8 mouse cellular contexts compared by ENCODE assay signal in the genomic region with DNA sequence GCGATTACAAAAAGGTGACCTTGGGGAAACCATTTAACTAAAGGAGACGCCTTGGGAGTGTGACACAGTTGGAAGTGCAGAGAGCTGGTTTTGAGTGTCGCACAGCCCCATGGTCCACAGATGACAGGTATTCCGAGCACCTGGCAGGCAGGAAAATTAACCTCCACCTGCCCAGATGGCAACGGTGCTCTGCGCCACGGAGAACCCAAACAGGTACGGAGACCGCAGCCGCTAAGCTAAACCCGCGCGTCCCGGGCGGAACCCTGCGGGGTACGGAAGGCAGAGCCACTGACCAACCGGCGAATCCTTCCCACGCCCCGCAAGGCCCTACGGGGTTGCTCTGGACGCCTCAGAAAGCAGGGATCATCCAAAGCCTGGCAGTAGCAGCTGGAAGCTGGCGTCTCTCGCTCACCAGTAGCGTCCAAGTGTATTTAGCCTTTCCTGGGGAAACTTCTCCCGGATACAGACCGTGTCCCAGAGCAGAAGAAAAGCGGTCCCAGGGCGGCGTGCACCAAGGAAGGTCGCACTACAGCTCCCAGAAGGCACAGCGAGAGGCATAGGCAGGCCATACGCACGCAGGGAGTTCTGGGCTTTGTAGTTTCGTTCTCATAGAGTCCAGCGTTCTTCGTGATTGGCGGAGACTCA. TPM values are rescaled to one million over a fixed set of nuclear protein-coding genes. Genes with fewer than 3 reads are reported as not detected.
A peak's percentile ranks its signal among the peaks of the same experiment; 100 is the strongest.
DNase-seq lines count a peak whose midpoint lies in the region; ATAC-seq and TF ChIP-seq lines count a peak whose summit lies in the region.

Fastkd1 (minus strand) TSS at position 536 of the 645 bp plus-strand sequence.

- H3K27ac ChIP-seq in heart, embryonic 12.5 days (ENCODE audit: poor library complexity, severe bottlenecking), result peak within 1 kb of the TSS; percentile 78
- peak within 1 kb of the TSS; percentile 90 for H3K27ac ChIP-seq in kidney, postnatal 0 days
- H3K27ac ChIP-seq in liver, embryonic 11.5 days (ENCODE audit: low read depth, low read length), result peak within 1 kb of the TSS; percentile 4; the same call in 1 of the 2 replicates
- peak within 1 kb of the TSS; percentile 66 for H3K27ac ChIP-seq in stomach, embryonic 14.5 days (ENCODE audit: low read length)

- peak; percentile 76 to 84 for DNase-seq in B cell, adult 2 months
- peak; percentile 98 for DNase-seq in brain, adult 2 months (ENCODE audit: low read depth, low spot score)
- DNase-seq in kidney, postnatal 0 days (ENCODE audit: low spot score), result peak; percentile 96
- peak; percentile 84 for DNase-seq in liver, embryonic 11.5 days (ENCODE audit: low spot score)
- DNase-seq in naive thymus-derived CD4-positive, alpha-beta T cell, adult 2 months (ENCODE audit: low read depth), result peak; percentile 82

- peaks cover 23% of the 10 kb centered on the region for H3K36me3 ChIP-seq in heart, embryonic 12.5 days
- no peaks in the 10 kb centered on the region for H3K36me3 ChIP-seq in kidney, postnatal 0 days (ENCODE audit: insufficient read depth, low read length)
- H3K36me3 ChIP-seq in liver, embryonic 11.5 days (ENCODE audit: control insufficient read depth, insufficient read depth, low read length), result no peaks in the 10 kb centered on the region
- no peaks in the 10 kb centered on the region for H3K36me3 ChIP-seq in stomach, embryonic 14.5 days (ENCODE audit: control insufficient read depth, insufficient read depth, low read length)

- no peaks in the 10 kb centered on the region for H3K9me3 ChIP-seq in heart, embryonic 12.5 days (replicated peaks)
- no peaks in the 10 kb centered on the region for H3K9me3 ChIP-seq in kidney, postnatal 0 days (replicated peaks; ENCODE audit: low read length)
- no peaks in the 10 kb centered on the region for H3K9me3 ChIP-seq in liver, embryonic 11.5 days (ENCODE audit: control insufficient read depth, low read length)
- H3K9me3 ChIP-seq in stomach, embryonic 14.5 days (ENCODE audit: control insufficient read depth, low read depth, low read length), result no peaks in the 10 kb centered on the region

- H3K4me1 ChIP-seq in heart, embryonic 12.5 days (replicated peaks), result no peaks in the 10 kb centered on the region
- H3K4me1 ChIP-seq in kidney, postnatal 0 days (replicated peaks; ENCODE audit: insufficient read depth, low read length), result no peaks in the 10 kb centered on the region
- no peaks in the 10 kb centered on the region for H3K4me1 ChIP-seq in liver, embryonic 11.5 days (replicated peaks; ENCODE audit: control insufficient read depth, insufficient read depth, low read length)
- no peaks in the 10 kb centered on the region for H3K4me1 ChIP-seq in stomach, embryonic 14.5 days (ENCODE audit: control insufficient read depth, insufficient read depth, low read length)

- under 1% methylated on average over 39 of the region's 39 CpGs for WGBS in heart, embryonic 12.5 days
- WGBS in kidney, postnatal 0 days, result under 1% methylated on average over 39 of the region's 39 CpGs
- under 1% methylated on average over 39 of the region's 39 CpGs for WGBS in liver, embryonic 11.5 days
- WGBS in stomach, embryonic 14.5 days, result under 1% methylated on average over 39 of the region's 39 CpGs

- no peaks in the 10 kb centered on the region for H3K27me3 ChIP-seq in heart, embryonic 12.5 days (replicated peaks)
- no peaks in the 10 kb centered on the region for H3K27me3 ChIP-seq in kidney, postnatal 0 days (ENCODE audit: insufficient read depth, low read length)
- no peaks in the 10 kb centered on the region for H3K27me3 ChIP-seq in liver, embryonic 11.5 days (replicated peaks; ENCODE audit: control insufficient read depth, insufficient read depth, low read length)
- H3K27me3 ChIP-seq in stomach, embryonic 14.5 days (ENCODE audit: control insufficient read depth, insufficient read depth, low read length), result no peaks in the 10 kb centered on the region

- H3K4me2 ChIP-seq in heart, embryonic 12.5 days, result peak within 1 kb of the TSS; percentile 78
- H3K4me2 ChIP-seq in kidney, postnatal 0 days (ENCODE audit: low read length), result peak within 1 kb of the TSS; percentile 91
- H3K4me2 ChIP-seq in liver, embryonic 11.5 days, result peak within 1 kb of the TSS; percentile 82
- H3K4me2 ChIP-seq in stomach, embryonic 14.5 days (replicated peaks; ENCODE audit: low read depth, low read length), result peak within 1 kb of the TSS; percentile 58

- ATAC-seq in erythroblast, adult 5-6 weeks (replicated peaks; ENCODE audit: low FRiP score, poor library complexity, severe bottlenecking), result peak; percentile 100
- peak; percentile 98 for ATAC-seq in heart, embryonic 12.5 days (ENCODE audit: insufficient number of reproducible peaks, low FRiP score)
- peak; percentile 98 for ATAC-seq in kidney, postnatal 0 days (replicated peaks; ENCODE audit: low FRiP score, low read depth)
- ATAC-seq in liver, embryonic 11.5 days (replicated peaks; ENCODE audit: low FRiP score), result peak; percentile 99
- ATAC-seq in stomach, embryonic 14.5 days (ENCODE audit: insufficient number of reproducible peaks, insufficient read depth, low FRiP score, low read depth), result peak; percentile 99

- TF ChIP-seq CTCF in kidney, postnatal 0 days (IDR thresholded peaks at IDR 0.05; ENCODE audit: low read depth), result no peak

- H3K9ac ChIP-seq in heart, embryonic 12.5 days, result peak within 1 kb of the TSS; percentile 70
- H3K9ac ChIP-seq in kidney, postnatal 0 days (ENCODE audit: low read depth, low read length), result peak within 1 kb of the TSS; percentile 70
- H3K9ac ChIP-seq in liver, embryonic 11.5 days (ENCODE audit: low read depth, low read length), result peak within 1 kb of the TSS; percentile 71
- peak within 1 kb of the TSS; percentile 64 for H3K9ac ChIP-seq in stomach, embryonic 14.5 days (replicated peaks; ENCODE audit: low read depth, low read length)

- peak within 1 kb of the TSS; percentile 66 for H3K4me3 ChIP-seq in heart, embryonic 12.5 days
- H3K4me3 ChIP-seq in kidney, postnatal 0 days (replicated peaks; ENCODE audit: low read depth, low read length), result peak within 1 kb of the TSS; percentile 81
- peak within 1 kb of the TSS; percentile 77 for H3K4me3 ChIP-seq in liver, embryonic 11.5 days (ENCODE audit: low read depth, low read length)
- peak within 1 kb of the TSS; percentile 87 for H3K4me3 ChIP-seq in stomach, embryonic 14.5 days (ENCODE audit: low read depth, low read length)

RNA-seq across cellular contexts. Expression of gene Fastkd1, which starts in this region (rescaled TPM):
- 4.2 and 5.0 TPM in 2 replicates for total RNA-seq in erythroblast, adult 5-6 weeks (2015; ENCODE audit: low replicate concordance)
- 1.3 and 1.9 TPM in 2 replicates for total RNA-seq in erythroblast, adult 5-6 weeks (2017; ENCODE audit: low replicate concordance)
- 22.4 and 22.8 TPM in 2 replicates for polyA plus RNA-seq in heart, embryonic 12.5 days (2016; fragmentation: Nextera tagmentation; extraction: Ambion mirVana)
- polyA plus RNA-seq in kidney, postnatal 0 days (2015; fragmentation: Nextera tagmentation; extraction: Ambion mirVana), result 10.3 and 11.2 TPM in 2 replicates
- 16.0 and 17.0 TPM in 2 replicates for polyA plus RNA-seq in liver, embryonic 11.5 days (2014; fragmentation: Nextera tagmentation; extraction: Ambion mirVana)
- polyA plus RNA-seq in stomach, embryonic 14.5 days (2014; fragmentation: Nextera tagmentation; extraction: Ambion mirVana), result 13.3 and 16.9 TPM in 2 replicates

Comparison
In these comparisons a context has a peak if more than half of its experiments do, and no peak if none do; other contexts are left out.
1. Peak in every context shown above with its lines: DNase-seq, ATAC-seq, H3K4me3 ChIP-seq and H3K27ac ChIP-seq.
2. H3K27ac ChIP-seq: peak in every context shown above with its lines; median percentile 90 in kidney, postnatal 0 days; 78 in heart, embryonic 12.5 days; 66 in stomach, embryonic 14.5 days; 4 in liver, embryonic 11.5 days.